Mouse (Mus musculus) heart, postnatal 14 days (tissue): ENCODE data around the gene Nxf1. TPM values are rescaled to one million over a fixed set of nuclear protein-coding genes. Genes with fewer than 3 reads are reported as not detected.

Experiments used
- DNase-seq, 2 experiments: peaks; one replicate each; pipeline ENCODE4 v3.0.0; 2021 to 2022
- intact Hi-C: fragments of 180-260 bp; cut with DNase I; formaldehyde crosslinking; loops from one replicate; pipeline ENCODE4 v1.15.1; 2025
- microRNA-seq, 2 experiments: library from miRNA; unstranded; fragments of <30 nt; microRNA quantifications; one replicate each; pipeline ENCODE4 v1.2.0; 2021 to 2022
- total RNA-seq, 2 experiments: library from RNA; stranded (reverse); gene quantifications; 2 replicates each; pipeline ENCODE4 v1.2.3; 2021

The Nxf1 gene
- total RNA-seq, 2 experiments from 2014 or later = 59.3 to 59.5 TPM

- intact Hi-C loops = loop anchor here (2.0 to 5.0 kb wide), 2 partner anchors 14 to 61 kb away; partner anchors contain the start of genes 1700092M07Rik and Stx5a
- DNase-seq = no peak
Measured at GRCm38 (mm10) chr19:8803204-8803780, 46.4 kb downstream of the Nxf1 start.

GRCm38 (mm10) chr19:8803879-8804660, 47.2 kb downstream of the Nxf1 start:
- intact Hi-C loops = loop anchor here (2.0 to 5.0 kb wide), 2 partner anchors 13 to 62 kb away; partner anchors contain the start of genes 1700092M07Rik and Stx5a
- DNase-seq = no peak

- intact Hi-C loops = no loop called here
- DNase-seq = no peak
Measured at GRCm38 (mm10) chr19:8806810-8807209, 49.9 kb downstream of the Nxf1 start.

GRCm38 (mm10) chr19:8815812-8816211, 58.9 kb downstream of the Nxf1 start:
- intact Hi-C loops = loop anchor here (2.0 to 5.0 kb wide), 3 partner anchors 13 to 99 kb away; partner anchors contain the start of genes Tmem179b, Tmem223 and Zbtb3
- DNase-seq = no peak

GRCm38 (mm10) chr19:8817001-8817400, 60.1 kb downstream of the Nxf1 start:
- DNase-seq = no peak
- intact Hi-C loops = loop anchor here (2.0 to 5.0 kb wide), 3 partner anchors 14 to 100 kb away; partner anchors contain the start of genes Tmem179b, Tmem223 and Zbtb3

- DNase-seq = no peak
- intact Hi-C loops = loop anchor here (5.0 kb wide), 2 partner anchors 46 to 101 kb away; partner anchors contain the start of genes Tmem179b and Tmem223
Measured at GRCm38 (mm10) chr19:8818301-8818798, 61.5 kb downstream of the Nxf1 start.

GRCm38 (mm10) chr19:8818801-8819595, 62.1 kb downstream of the Nxf1 start, which contains the start of gene Ttc9c:
Ttc9c (minus strand) TSS chr19:8819333.
- intact Hi-C loops = loop anchor here (5.0 kb wide), 2 partner anchors 47 to 102 kb away; partner anchors contain the start of genes Tmem179b and Tmem223
- DNase-seq = peak; percentile 94

- peak; percentile 98 to 99 for DNase-seq
- intact Hi-C loops = loop anchor here (5.0 kb wide), 2 partner anchors 48 to 103 kb away; partner anchors contain the start of genes Tmem179b and Tmem223
Measured at GRCm38 (mm10) chr19:8819596-8820423, 62.9 kb downstream of the Nxf1 start, which contains the start of gene Hnrnpul2. Hnrnpul2 (plus strand) TSS chr19:8820010.

Small RNAs within 50 kb of the gene (microRNA-seq; reads per million reads assigned to microRNA genes)
- 0 reads per million in 2 experiments for gene Mir6992

Other genes with a start within 250 kb of the Nxf1 start
- gene Slc22a8, start 165.8 kb upstream of the Nxf1 start, total RNA-seq = under 1 TPM; 0.05 to 0.17 TPM
- not detected for gene Slc22a6, start 139.0 kb upstream of the Nxf1 start, total RNA-seq
- gene Chrm1, start 93.3 kb upstream of the Nxf1 start, total RNA-seq = under 1 TPM in 1 of 2 experiments, not detected in 1; 0.05 TPM
- gene Slc3a2, start 33.7 kb upstream of the Nxf1 start, total RNA-seq = 10 to 100 TPM; 39.8 to 50.9 TPM
- 10 to 100 TPM; 19.1 to 20.1 TPM for gene Wdr74, start 21.2 kb upstream of the Nxf1 start, total RNA-seq
- under 1 TPM in 1 of 2 experiments, not detected in 1; 0.95 TPM for gene 1700092M07Rik, start 16.4 kb upstream of the Nxf1 start, total RNA-seq
- 10 to 100 TPM; 37.4 to 40.5 TPM for gene Stx5a, start 15.7 kb upstream of the Nxf1 start, total RNA-seq
- gene Tmem223, start 13.9 kb downstream of the Nxf1 start, total RNA-seq = 100 to 1,000 TPM; 110 to 121 TPM
- 10 to 100 TPM; 15.7 to 17.9 TPM for gene Tmem179b, start 17.4 kb downstream of the Nxf1 start, total RNA-seq
- 1 to 10 TPM; 7.2 to 8.9 TPM for gene Taf6l, start 29.3 kb downstream of the Nxf1 start, total RNA-seq
- 10 to 100 TPM; 53.9 to 63.0 TPM for gene Polr2g, start 41.5 kb downstream of the Nxf1 start, total RNA-seq
- gene Zbtb3, start 45.5 kb downstream of the Nxf1 start, total RNA-seq = 1 to 10 TPM; 1.2 to 2.3 TPM
- gene Ttc9c, start 62.3 kb downstream of the Nxf1 start, total RNA-seq = 10 to 100 TPM; 15.1 to 15.4 TPM
- gene Hnrnpul2, start 62.9 kb downstream of the Nxf1 start, total RNA-seq = 10 to 100 TPM; 48.5 to 51.1 TPM
- gene AC129217.1, start 72.7 kb downstream of the Nxf1 start, total RNA-seq = not detected
- 10 to 100 TPM; 21.3 to 28.0 TPM for gene Bscl2, start 80.4 kb downstream of the Nxf1 start, total RNA-seq
- gene Gng3, start 82.1 kb downstream of the Nxf1 start, total RNA-seq = not detected
- gene Lrrn4cl, start 93.7 kb downstream of the Nxf1 start, total RNA-seq = 1 to 10 TPM; 3.4 to 5.4 TPM
- gene Ubxn1, start 114.4 kb downstream of the Nxf1 start, total RNA-seq = 100 to 1,000 TPM; 109 to 116 TPM
- gene Uqcc3, start 123.8 kb downstream of the Nxf1 start, total RNA-seq = 10 to 100 TPM; 53.3 to 53.8 TPM
- 1 to 10 TPM; 3.9 to 6.1 TPM for gene Lbhd1, start 126.7 kb downstream of the Nxf1 start, total RNA-seq
- not detected for gene Gm49403, start 126.9 kb downstream of the Nxf1 start, total RNA-seq
- 10 to 100 TPM; 16.0 to 16.4 TPM for gene 1810009A15Rik, start 131.8 kb downstream of the Nxf1 start, total RNA-seq
- gene Gm49416, start 131.9 kb downstream of the Nxf1 start, total RNA-seq = 1 to 10 TPM in 1 of 2 experiments, not detected in 1; 1.2 TPM
- 10 to 100 TPM; 12.3 to 12.9 TPM for gene Ints5, start 135.9 kb downstream of the Nxf1 start, total RNA-seq
- 10 to 100 TPM; 60.6 to 63.7 TPM for gene Ganab, start 141.0 kb downstream of the Nxf1 start, total RNA-seq
- gene B3gat3, start 163.3 kb downstream of the Nxf1 start, total RNA-seq = 10 to 100 TPM; 37.1 to 38.0 TPM
- 10 to 100 TPM; 12.4 to 12.7 TPM for gene Rom1, start 172.3 kb downstream of the Nxf1 start, total RNA-seq
- 10 to 100 TPM; 12.5 to 16.2 TPM for gene Eml3, start 172.5 kb downstream of the Nxf1 start, total RNA-seq
- 10 to 100 TPM; 42.1 to 44.8 TPM for gene Mta2, start 184.8 kb downstream of the Nxf1 start, total RNA-seq
- gene Tut1, start 196.8 kb downstream of the Nxf1 start, total RNA-seq = 1 to 10 TPM; 7.6 TPM
- gene Eef1g, start 210.0 kb downstream of the Nxf1 start, total RNA-seq = 100 to 1,000 TPM; 220 to 273 TPM
- 100 to 1,000 TPM; 288 to 310 TPM for gene Ahnak, start 232.2 kb downstream of the Nxf1 start, total RNA-seq